Mouse (Mus musculus): ENCODE data around the gene Bmp2. TPM values are rescaled to one million over a fixed set of nuclear protein-coding genes. Genes with fewer than 3 reads are reported as not detected.

The Bmp2 gene
- polyA plus RNA-seq, 1 experiment from 2014 or later: 1.6 TPM

Small RNAs within 50 kb of the gene (microRNA-seq; reads per million reads assigned to microRNA genes)
- not detected for gene Mir3090

All from midbrain, embryonic 10.5 days (tissue).